Mouse (Mus musculus): ENCODE data around the gene Cyp2u1.

DNA sequence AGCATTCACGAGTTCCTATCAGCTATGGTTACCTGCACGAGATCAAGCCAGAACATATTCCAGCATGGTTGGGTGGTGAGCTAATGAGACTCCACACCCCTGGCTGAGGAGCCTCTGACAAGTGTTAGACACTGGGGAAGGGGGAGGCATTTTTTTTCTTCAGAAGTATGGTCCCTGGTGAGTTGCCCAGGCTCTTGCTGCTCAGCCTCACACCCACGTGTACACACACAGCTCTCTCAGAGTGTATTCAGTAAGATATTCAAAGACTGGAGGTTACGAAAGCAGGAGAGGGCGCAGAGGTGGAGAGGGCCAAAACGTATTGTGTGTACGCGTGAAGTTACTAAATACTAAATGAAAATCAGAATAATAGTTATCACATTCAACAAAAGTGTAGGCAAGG is 37.5 kb downstream of the Cyp2u1 start:
- TF ChIP-seq EP300 (IDR thresholded peaks at IDR 0.05; ENCODE audit: insufficient read depth, low read depth, low read length) (no peak), CTCF (IDR thresholded peaks at IDR 0.05; ENCODE audit: low read depth, low read length) (no peak)

Measured in ES-Bruce4 (cell line).